Mouse (Mus musculus) neural tube, embryonic 11.5 days (tissue): Measurements from ENCODE around the gene Hdgf. TPM values are rescaled to one million over a fixed set of nuclear protein-coding genes. Genes with fewer than 3 reads are reported as not detected.

Source experiments
- ATAC-seq: fragments of 200-750 bp; cut with Nextera tagmentation; 2 replicates; pipeline ENCODE4 v1.8.0; 2017; ENCODE audit warnings: moderate number of reproducible peaks, mild to moderate bottlenecking, moderate TSS enrichment, moderate library complexity; ENCODE audit not compliant: insufficient read depth, low FRiP score, low TSS enrichment
- DNase-seq: peaks from one replicate; pipeline ENCODE4 v3.0.0-alpha.2; 2015; ENCODE audit warnings: low spot score
- H3K27ac ChIP-seq: fragments of 300-500 bp; sonication (generic); 2 replicates; pipeline ENCODE4 v1.5.1; 2014; ENCODE audit warnings: low read depth, mild to moderate bottlenecking, low read length
- H3K27me3 ChIP-seq: fragments of 300-500 bp; sonication (generic); 2 replicates; pipeline ENCODE4 v1.6.1; 2014; ENCODE audit warnings: mild to moderate bottlenecking, low read length, mixed read lengths; ENCODE audit not compliant: control insufficient read depth, insufficient read depth
- H3K36me3 ChIP-seq: fragments of 300-500 bp; sonication (generic); 2 replicates; pipeline ENCODE4 v1.6.1; 2014; ENCODE audit warnings: mild to moderate bottlenecking, low read length, moderate library complexity, mixed read lengths; ENCODE audit not compliant: control insufficient read depth, insufficient read depth
- H3K4me1 ChIP-seq: fragments of 300-500 bp; sonication (generic); 2 replicates; pipeline ENCODE4 v1.6.1; 2014; ENCODE audit warnings: low read length, mixed read lengths; ENCODE audit not compliant: control insufficient read depth, insufficient read depth
- H3K4me2 ChIP-seq: fragments of 300-500 bp; sonication (generic); 2 replicates; pipeline ENCODE4 v1.6.1; 2014; ENCODE audit warnings: low read depth, mild to moderate bottlenecking, moderate library complexity
- H3K4me3 ChIP-seq: fragments of 300-500 bp; sonication (generic); 2 replicates; pipeline ENCODE4 v1.5.1; 2014; ENCODE audit warnings: low read depth, low read length
- H3K9ac ChIP-seq: fragments of 300-500 bp; sonication (generic); 2 replicates; pipeline ENCODE4 v1.6.1; 2014; ENCODE audit warnings: mild to moderate bottlenecking, low read length
- H3K9me3 ChIP-seq: fragments of 300-500 bp; sonication (generic); 2 replicates; pipeline ENCODE4 v1.6.1; 2016; ENCODE audit warnings: low read length; ENCODE audit not compliant: control insufficient read depth
- WGBS: fragments of 180-500 bp; shearing (Covaris S2); extraction: QIAGEN DNeasy Blood & Tissue Kit; methylation state at CpG from one replicate; pipeline ENCODE4 v1.1.7; 2014; 5-methylcytosine and 5-hydroxymethylcytosine counted together
- polyA plus RNA-seq: library from polyadenylated mRNA; unstranded; fragments of >200 nt; fragmentation: Nextera tagmentation; extraction: Ambion mirVana; gene quantifications from 2 replicates; pipeline ENCODE4 v1.2.1, GENCODE M21; 2014

Gene Hdgf
- polyA plus RNA-seq, 1 experiment from 2014 or later: 256 TPM

DNA sequence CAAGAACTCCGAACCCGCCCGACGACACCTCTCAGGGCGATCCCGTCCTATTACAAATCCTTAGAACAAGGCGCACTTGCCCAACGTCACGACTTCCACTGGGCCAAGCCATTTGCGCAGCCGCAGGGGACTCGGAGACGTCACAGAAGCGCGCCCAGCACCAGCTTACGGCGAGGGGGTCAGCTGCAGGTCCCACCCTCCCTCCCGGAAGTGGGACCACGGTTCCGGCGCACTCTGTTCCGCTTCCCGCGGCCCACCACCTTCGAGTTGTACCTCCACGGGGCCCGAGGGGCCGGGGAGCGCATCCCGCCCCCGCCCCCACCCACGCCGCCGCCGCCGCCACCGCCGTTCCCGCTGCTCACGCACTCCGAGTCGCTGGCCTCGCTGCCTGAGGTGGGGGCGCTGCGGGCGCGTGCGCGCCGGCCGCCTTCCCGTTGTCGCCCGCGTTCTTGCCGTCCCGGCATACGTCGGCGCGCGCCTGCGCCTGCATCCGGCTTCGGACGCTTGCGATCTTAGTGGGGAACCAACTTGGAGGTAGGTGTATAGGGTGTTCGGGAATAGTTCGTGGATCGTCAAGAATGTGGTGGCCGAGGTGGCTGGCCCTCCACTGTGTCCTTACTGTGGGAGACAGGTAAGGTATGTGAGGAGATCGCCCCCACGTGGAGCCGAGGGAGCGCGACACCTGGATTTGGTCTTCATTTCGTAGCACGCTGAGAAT, 24.1 kb downstream of the Hdgf start, which contains the start of the genes Isg20l2 and Rrnad1:
Isg20l2 (plus strand) TSS at position 237 of the 718 bp plus-strand sequence.
Rrnad1 (minus strand) TSS at position 640 of the 718 bp plus-strand sequence.
- peaks cover 13% of the 10 kb centered on the region for H3K4me1 ChIP-seq
- DNase-seq (peak; percentile 98), ATAC-seq (peak; percentile 94)
- H3K9me3 ChIP-seq: no peaks in the 10 kb centered on the region
- peak within 1 kb of the TSS; percentile 84 for H3K9ac ChIP-seq
- under 1% methylated on average over 67 of the region's 78 CpGs for WGBS
- H3K4me3 ChIP-seq: peak within 1 kb of the TSS; percentile 96
- H3K27me3 ChIP-seq: no peaks in the 10 kb centered on the region
- H3K36me3 ChIP-seq: peaks cover 15% of the 10 kb centered on the region
- H3K4me2 ChIP-seq: peak within 1 kb of the TSS; percentile 74
- peak within 1 kb of the TSS; percentile 76 for H3K27ac ChIP-seq

DNA sequence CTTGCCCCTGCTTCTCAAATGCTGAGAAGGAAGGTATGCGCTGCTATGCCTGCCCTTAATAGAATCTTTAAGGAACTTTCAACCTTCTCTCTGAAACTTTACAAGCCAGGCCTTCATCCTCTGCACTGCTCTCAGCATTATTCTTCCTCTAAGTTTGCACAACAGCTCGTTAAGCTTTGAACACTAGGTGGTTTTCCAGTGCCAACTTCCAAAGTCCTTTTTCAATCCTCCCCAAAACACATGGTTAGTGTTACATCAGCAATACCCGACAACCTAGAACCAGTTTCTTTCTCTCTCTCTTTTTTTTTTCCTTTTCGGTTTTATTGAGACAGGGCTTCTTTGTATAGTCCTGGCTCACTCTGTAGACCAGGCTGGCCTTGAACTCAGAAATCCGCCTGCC, 27.9 kb downstream of the Hdgf start:
- no peak overlapping the region for H3K27ac ChIP-seq
- peaks cover 11% of the 10 kb centered on the region for H3K4me1 ChIP-seq
- no peak overlapping the region for H3K4me3 ChIP-seq
- ATAC-seq: no peak
- no peak overlapping the region for H3K4me2 ChIP-seq
- no peaks in the 10 kb centered on the region for H3K9me3 ChIP-seq
- WGBS: 91% methylated on average over 5 of the region's 5 CpGs
- H3K27me3 ChIP-seq: no peaks in the 10 kb centered on the region
- H3K9ac ChIP-seq: no peak overlapping the region
- H3K36me3 ChIP-seq: peaks cover 18% of the 10 kb centered on the region
- DNase-seq: no peak

DNA sequence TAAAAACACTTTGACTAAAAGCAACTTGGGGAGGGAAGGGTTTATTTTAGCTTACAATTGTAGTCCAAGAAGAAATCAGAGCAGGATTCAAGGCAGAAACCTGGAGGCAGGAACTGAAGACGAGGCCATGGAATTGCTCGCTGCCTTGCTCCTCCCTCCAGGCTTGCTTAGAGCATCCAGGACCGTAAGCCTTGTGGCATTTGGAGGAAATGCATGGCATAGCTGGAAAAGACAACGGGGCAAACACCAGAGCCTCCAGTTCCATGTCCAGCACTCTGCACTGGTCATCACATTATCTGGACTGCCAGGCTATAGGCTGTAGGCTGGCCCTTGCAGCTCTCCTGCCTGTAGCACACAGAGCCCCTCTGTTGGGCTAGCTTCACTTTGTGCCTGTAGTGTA, 28.4 kb downstream of the Hdgf start:
- Histone ChIP-seq H3K36me3 (peaks cover 22% of the 10 kb centered on the region), H3K27ac (no peak overlapping the region)
- 86% methylated on average over 4 of the region's 4 CpGs for WGBS

DNA sequence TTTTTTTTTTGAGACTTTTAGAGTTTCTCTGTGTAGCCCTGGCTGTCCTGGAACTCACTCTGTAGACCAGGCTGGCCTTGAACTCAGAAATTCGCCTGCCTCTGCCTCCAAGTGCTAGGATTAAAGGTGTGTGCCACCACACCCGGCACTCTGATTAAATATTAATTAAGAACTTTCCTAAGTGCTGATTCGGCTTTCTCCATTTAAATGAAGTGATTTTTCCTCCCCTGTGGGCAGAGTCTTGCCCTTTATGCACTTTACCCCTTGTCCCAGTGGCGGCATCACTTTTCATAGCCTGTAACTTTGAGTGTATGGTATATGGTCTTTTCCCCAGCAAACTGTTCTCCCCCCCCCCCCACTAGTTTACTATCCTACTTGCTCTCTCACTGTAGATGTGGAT, 29.1 kb downstream of the Hdgf start:
- Histone ChIP-seq H3K27ac (no peak overlapping the region), H3K27me3 (no peaks in the 10 kb centered on the region), H3K9me3 (no peaks in the 10 kb centered on the region), H3K4me3 (no peak overlapping the region), H3K4me1 (peaks cover 6% of the 10 kb centered on the region), H3K9ac (no peak overlapping the region), H3K36me3 (peaks cover 25% of the 10 kb centered on the region), H3K4me2 (no peak overlapping the region)
- ATAC-seq (no peak), DNase-seq (no peak)
- 87% methylated on average over 4 of the region's 4 CpGs for WGBS

More for the DNA sequence above, 28.4 kb downstream of the Hdgf start:
- DNase-seq (no peak), ATAC-seq (no peak)
- H3K4me3 ChIP-seq: no peak overlapping the region
- H3K4me2 ChIP-seq: no peak overlapping the region
- no peak overlapping the region for H3K9ac ChIP-seq
- H3K4me1 ChIP-seq: peaks cover 7% of the 10 kb centered on the region
- no peaks in the 10 kb centered on the region for H3K9me3 ChIP-seq
- H3K27me3 ChIP-seq: no peaks in the 10 kb centered on the region

DNA sequence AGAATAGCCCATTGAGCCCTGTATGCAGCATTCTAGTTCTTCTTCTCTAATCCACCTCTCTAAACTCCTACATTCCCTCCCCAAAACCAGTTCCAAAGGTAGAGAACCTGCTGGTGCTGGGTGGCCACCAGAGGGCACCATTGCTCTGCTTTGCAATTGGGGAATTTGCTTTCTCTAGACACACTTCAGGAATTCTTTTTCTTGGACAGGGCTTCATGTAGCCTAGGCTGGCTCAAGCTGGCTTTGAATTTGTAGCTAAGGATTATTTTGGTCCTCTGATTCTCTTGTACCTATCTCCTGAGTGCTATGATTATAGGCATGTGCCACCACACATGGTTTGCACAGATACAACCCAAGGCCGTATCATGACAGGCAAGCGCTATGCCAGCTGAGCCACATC, 29.7 kb downstream of the Hdgf start:
- Histone ChIP-seq H3K27ac (no peak overlapping the region), H3K9ac (no peak overlapping the region), H3K4me3 (no peak overlapping the region), H3K36me3 (peaks cover 27% of the 10 kb centered on the region), H3K4me2 (no peak overlapping the region), H3K4me1 (peaks cover 6% of the 10 kb centered on the region), H3K27me3 (no peaks in the 10 kb centered on the region), H3K9me3 (no peaks in the 10 kb centered on the region)
- peak; percentile 86 for DNase-seq
- WGBS: 95% methylated on average over 2 of the region's 2 CpGs
- ATAC-seq: peak; percentile 20; the same call in 1 of the 2 replicates

DNA sequence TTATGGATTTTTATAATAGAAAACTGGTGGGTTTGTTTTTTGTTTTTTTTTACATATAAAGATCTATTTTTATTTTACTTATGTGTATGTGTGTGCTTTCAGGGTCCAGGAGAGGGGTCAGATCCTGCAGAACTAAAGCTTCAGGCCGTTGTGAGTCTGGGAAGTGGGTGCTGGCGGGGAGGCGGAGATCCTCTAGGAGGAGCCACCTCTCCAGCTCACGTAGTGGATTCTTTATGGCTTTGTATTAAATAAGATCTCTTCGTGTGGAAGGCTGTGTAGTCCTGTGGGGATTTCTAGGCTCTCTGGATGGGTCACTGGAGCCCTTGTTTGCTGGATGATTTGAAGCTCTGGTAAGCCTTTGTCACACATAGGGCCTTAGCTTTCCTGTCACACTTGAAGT, 34.5 kb downstream of the Hdgf start:
- Histone ChIP-seq H3K36me3 (peaks cover 32% of the 10 kb centered on the region), H3K4me3 (no peak overlapping the region), H3K27ac (no peak overlapping the region), H3K9ac (no peak overlapping the region), H3K9me3 (no peaks in the 10 kb centered on the region), H3K4me1 (peaks cover 14% of the 10 kb centered on the region), H3K4me2 (no peak overlapping the region), H3K27me3 (no peaks in the 10 kb centered on the region)
- 65% methylated on average over 5 of the region's 5 CpGs for WGBS
- ATAC-seq: no peak
- no peak for DNase-seq

DNA sequence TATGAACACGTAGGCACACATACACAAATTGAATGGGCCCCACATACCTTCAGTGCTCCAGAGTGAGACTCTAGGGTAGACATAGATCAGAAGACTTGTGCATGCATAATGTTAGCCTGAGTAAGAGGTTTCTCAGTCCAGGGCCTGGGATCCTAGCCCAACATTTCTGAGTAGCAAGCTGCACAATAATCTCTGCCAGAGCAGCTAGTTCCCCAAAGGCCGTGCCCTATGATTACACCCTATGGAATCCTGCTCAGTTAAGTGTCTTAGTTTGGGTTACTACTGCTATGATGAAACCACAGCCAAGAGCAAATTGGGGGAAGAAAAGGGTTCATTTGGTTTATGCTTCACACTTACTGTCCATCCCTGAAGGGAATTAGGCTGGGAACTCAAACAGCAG, 36.4 kb downstream of the Hdgf start:
- 90% methylated on average over 2 of the region's 2 CpGs for WGBS
- no peak for DNase-seq
- Histone ChIP-seq H3K9ac (no peak overlapping the region), H3K27ac (no peak overlapping the region), H3K36me3 (peaks cover 32% of the 10 kb centered on the region), H3K4me2 (no peak overlapping the region), H3K9me3 (no peaks in the 10 kb centered on the region), H3K27me3 (no peaks in the 10 kb centered on the region), H3K4me3 (no peak overlapping the region), H3K4me1 (peaks cover 32% of the 10 kb centered on the region)
- no peak for ATAC-seq

DNA sequence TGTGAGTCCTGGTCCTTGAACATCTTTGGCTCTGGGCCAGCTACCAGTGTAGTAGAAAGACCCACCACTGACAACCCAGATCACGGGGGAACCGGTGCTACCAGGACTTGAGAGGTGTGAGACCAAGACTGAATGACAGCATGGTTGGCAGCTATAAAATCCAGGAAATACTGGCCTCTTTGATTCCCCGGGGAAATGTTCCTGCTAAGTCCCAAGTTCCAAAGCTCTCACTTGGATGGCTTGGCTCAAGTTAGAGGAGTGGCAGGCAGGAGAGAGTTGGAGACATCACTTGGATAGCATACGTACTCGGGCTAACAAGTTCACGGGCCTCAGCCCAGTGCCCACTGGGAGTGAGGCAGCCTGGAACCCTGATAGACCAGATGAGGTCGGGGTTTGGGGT, 37.5 kb downstream of the Hdgf start:
- Histone ChIP-seq H3K9me3 (no peaks in the 10 kb centered on the region), H3K4me2 (no peak overlapping the region), H3K4me3 (no peak overlapping the region), H3K27ac (no peak overlapping the region), H3K36me3 (peaks cover 26% of the 10 kb centered on the region), H3K27me3 (no peaks in the 10 kb centered on the region), H3K4me1 (peaks cover 37% of the 10 kb centered on the region), H3K9ac (no peak overlapping the region)
- DNase-seq (no peak), ATAC-seq (no peak)
- 75% methylated on average over 7 of the region's 7 CpGs for WGBS
